Mouse (Mus musculus): ENCODE data around the gene Ptpn21.

Gene Ptpn21

DNA sequence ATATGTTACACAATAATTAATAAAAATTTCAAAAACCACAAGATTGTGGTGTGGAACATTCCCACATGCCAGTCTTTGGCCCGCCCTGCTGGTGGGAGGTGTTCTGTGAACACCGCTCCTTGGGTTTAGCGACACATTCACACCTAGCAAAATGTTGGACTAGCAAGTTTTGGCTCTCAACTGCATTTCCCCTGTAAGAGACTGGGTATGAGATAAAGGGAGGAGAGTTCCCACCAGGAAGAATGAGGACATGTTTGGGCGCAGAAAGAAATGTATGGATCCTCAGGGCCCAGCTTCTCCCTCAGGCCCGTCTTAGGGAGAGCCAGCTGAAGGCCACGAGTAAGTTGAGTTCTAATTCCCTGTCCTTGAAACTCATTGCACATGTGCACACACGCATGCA lies 74.6 kb downstream of the Ptpn21 start:
- DNase-seq (ENCODE audit: low spot score): no peak

DNA sequence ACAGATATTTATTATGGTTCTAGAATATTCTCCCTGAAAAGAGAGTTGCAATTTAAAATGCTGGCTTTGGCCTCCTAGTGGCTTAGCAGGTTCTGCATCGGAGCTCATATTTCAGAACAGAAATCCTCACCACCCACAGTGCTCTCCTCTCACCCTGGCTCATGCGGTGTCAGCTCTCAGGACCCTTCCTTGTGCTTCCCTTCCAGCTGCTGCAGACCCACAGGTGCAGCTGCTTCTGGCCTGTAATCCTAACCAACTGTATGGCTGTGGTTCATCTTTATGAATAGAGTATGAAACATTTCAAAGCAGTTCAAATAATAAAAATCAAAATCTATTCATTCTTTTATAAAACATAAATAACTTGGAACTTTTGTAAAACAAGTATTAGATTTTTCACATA lies 80.3 kb downstream of the Ptpn21 start:
- DNase-seq (ENCODE audit: low spot score): no peak

DNA sequence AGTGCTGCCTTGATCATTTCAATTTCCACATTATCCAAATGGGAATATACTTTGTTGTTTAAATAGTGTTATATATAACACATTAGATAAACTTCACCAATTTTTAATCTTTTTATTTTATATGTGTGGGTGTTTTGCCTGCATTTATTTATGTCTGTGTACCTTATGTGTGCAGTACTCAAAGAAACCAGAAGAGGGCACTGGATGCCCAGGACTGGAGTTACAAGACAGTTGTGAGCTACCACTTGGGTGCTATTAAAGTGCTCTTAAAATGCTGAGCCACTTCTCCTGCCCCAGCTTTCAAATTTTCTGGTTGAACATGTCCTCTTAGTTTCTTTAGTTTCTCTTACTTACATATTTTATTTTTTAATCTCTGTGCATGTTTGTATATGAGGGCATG lies 92.4 kb downstream of the Ptpn21 start:
- DNase-seq (ENCODE audit: low spot score): no peak

DNA sequence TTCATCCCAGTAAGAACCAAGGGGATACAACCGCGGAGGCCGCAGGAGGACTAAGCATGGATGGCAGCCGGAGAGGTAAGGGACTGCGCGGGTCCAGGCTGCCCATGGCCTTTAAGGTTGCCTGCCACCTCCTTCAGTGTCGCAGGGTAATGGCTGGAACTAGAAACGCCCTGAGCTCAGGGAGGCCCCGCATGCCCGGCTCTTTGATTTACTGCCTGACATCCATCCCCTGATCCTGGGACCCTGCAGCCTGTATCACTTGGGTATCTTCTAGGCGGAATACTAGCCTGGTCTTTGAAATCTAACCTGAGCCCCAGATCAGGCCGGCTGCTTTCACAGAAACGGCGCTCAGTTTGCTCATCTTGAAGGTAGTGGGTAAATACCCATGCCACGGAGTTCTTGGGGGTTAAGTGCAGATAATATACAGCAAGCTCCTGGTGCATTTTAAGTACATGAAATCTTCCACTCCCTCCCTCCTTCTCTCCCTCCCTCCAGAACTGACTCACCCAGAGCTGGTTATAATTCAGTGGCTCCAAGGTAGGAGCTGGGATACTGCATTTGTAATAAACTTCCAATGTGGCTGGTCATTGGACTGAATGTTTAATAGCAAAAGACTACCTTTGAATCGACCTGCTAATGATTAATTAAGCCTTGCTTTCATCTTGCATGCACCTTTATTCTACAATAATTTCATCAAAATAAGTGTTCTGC lies 108.8 kb downstream of the Ptpn21 start:
- no peak for DNase-seq (ENCODE audit: low spot score)

DNA sequence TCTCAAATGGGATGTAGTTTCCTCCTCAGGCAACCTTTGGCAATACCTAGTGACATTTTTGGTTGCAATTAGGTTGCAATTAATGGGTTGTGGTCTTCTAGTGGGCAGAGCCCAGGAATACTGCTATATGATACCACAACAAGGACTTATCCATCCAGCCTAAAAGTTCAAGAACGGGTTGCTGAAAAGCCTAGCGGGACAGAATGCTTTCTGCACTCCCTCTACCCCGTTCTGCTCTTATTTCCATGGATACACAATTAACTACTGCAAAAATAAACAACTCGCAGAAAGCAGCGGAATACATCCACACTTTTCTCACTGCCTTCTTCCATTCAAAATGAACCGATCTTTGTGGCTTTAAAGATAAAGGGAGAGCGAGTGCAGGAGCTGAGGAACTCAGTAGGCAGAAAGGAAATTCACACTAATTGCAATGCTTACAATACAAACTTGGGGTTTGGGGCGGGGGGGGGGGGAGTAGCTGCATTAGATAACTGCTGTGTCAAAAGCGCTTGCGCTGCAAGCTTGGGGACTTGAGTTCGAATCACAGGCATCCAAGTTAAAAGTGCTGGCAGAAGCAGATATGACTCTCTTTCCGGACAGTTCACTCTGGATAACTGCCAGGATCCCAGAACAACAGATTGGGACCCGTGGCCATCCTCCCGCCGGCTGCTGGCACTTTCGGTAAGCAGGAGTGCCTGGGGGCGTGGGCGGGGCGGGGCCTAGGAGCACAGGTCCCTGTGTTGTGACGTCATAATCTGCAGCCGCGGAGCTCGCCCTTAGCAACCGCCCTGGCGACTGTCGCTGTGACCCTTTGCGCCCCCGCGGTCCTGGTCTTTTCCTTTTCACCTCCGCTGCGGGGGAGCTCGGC lies 109.6 kb downstream of the Ptpn21 start, which contains the start of gene Spata7:
Gene Spata7 (plus strand): TSS at position 766 of the 868 bp plus-strand sequence.
- peak; percentile 67 for DNase-seq (ENCODE audit: low spot score)
